Comparison of ENCODE assay signal across 13 mouse cellular contexts in the genomic region with DNA sequence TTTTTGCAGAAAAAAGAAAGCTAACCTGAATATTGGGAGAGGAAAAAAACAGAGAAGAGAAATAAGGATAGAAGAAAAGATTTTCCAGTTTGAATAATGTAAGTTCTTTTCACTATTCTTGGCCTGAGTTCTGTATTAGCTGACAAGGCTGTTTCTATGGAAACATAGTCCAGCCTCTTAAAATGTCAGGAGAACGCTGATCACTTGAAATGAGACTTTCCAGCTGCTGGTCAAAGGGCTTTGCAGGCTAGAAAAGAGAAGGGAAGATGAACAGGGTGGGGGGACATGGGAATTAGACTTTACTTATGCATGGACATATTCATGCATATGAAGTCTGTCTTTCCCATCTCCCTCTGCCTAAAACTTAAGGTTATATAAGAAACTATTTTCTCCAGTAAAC. TPM values are rescaled to one million over a fixed set of nuclear protein-coding genes. Genes with fewer than 3 reads are reported as not detected.
DNase-seq lines count a peak whose midpoint lies in the region; ATAC-seq and TF ChIP-seq lines count a peak whose summit lies in the region.
"Had no signal": no experiment of that assay in that cellular context is flagged by ENCODE, and none has a peak within 500 bp of the region (broad histone marks: within the 10 kb centered on the region; RNA-seq: fewer than 3 reads in every experiment).

No protein-coding gene starts in this region.

- H3K4me3 ChIP-seq in hindbrain, postnatal 0 days (ENCODE audit: low read length): no peak overlapping the region
- H3K4me3 ChIP-seq in hindbrain, embryonic 16.5 days (ENCODE audit: low read length): no peak overlapping the region
- no peak overlapping the region for H3K4me3 ChIP-seq in lung, postnatal 0 days (ENCODE audit: low read depth, low read length)
- no peak overlapping the region for H3K4me3 ChIP-seq in intestine, embryonic 15.5 days (replicated peaks)
- H3K4me3 ChIP-seq: embryonic facial prominence, embryonic 12.5 days; forebrain, embryonic 12.5 days had no signal

- no peaks in the 10 kb centered on the region for H3K27me3 ChIP-seq in hindbrain, postnatal 0 days (ENCODE audit: insufficient read depth, low read length)
- H3K27me3 ChIP-seq in hindbrain, embryonic 16.5 days (replicated peaks; ENCODE audit: control insufficient read depth, insufficient read depth, low read length): no peaks in the 10 kb centered on the region
- H3K27me3 ChIP-seq in lung, postnatal 0 days (replicated peaks; ENCODE audit: insufficient read depth, low read length): no peaks in the 10 kb centered on the region
- H3K27me3 ChIP-seq in intestine, embryonic 15.5 days (replicated peaks): no peaks in the 10 kb centered on the region
- H3K27me3 ChIP-seq: CH12.LX; embryonic facial prominence, embryonic 12.5 days; forebrain, embryonic 12.5 days had no signal

- H3K4me1 ChIP-seq in hindbrain, postnatal 0 days (ENCODE audit: insufficient read depth, low read length): no peaks in the 10 kb centered on the region
- 0 out of 2 replicates have a peak, but pooled peaks cover 2% of the 10 kb centered on the region for H3K4me1 ChIP-seq in hindbrain, embryonic 16.5 days (ENCODE audit: control insufficient read depth, insufficient read depth, low read depth, low read length)
- no peaks in the 10 kb centered on the region for H3K4me1 ChIP-seq in lung, postnatal 0 days (ENCODE audit: insufficient read depth, low read depth, low read length)
- 0 out of 2 replicates have a peak, but pooled peaks cover 3% of the 10 kb centered on the region for H3K4me1 ChIP-seq in intestine, embryonic 15.5 days (replicated peaks)
- H3K4me1 ChIP-seq: embryonic facial prominence, embryonic 12.5 days had no signal

- no peak for ATAC-seq in hindbrain, postnatal 0 days
- no peak for ATAC-seq in hindbrain, embryonic 16.5 days
- peak; percentile 52; the same call in 1 of the 2 replicates for ATAC-seq in lung, postnatal 0 days
- peak; percentile 79 for ATAC-seq in intestine, embryonic 15.5 days

- TF ChIP-seq EP300 in lung, postnatal 0 days (IDR thresholded peaks at IDR 0.05): no peak

- no peaks in the 10 kb centered on the region for H3K36me3 ChIP-seq in hindbrain, postnatal 0 days (ENCODE audit: insufficient read depth, low read length)
- H3K36me3 ChIP-seq in hindbrain, embryonic 16.5 days (ENCODE audit: control insufficient read depth, insufficient read depth, low read length): no peaks in the 10 kb centered on the region
- 0 out of 2 replicates have a peak, but pooled peaks cover 4% of the 10 kb centered on the region for H3K36me3 ChIP-seq in lung, postnatal 0 days (ENCODE audit: insufficient read depth, low read length)
- H3K36me3 ChIP-seq in intestine, embryonic 15.5 days: no peaks in the 10 kb centered on the region

- 14% methylated on average over 1 of the region's 1 CpGs for WGBS in hindbrain, postnatal 0 days
- WGBS in hindbrain, embryonic 16.5 days: 4% methylated on average over 1 of the region's 1 CpGs
- WGBS in lung, postnatal 0 days: 0% methylated on average over 1 of the region's 1 CpGs
- 20% methylated on average over 1 of the region's 1 CpGs for WGBS in intestine, embryonic 15.5 days

- no peaks in the 10 kb centered on the region for H3K9me3 ChIP-seq in hindbrain, postnatal 0 days (ENCODE audit: low read length)
- no peaks in the 10 kb centered on the region for H3K9me3 ChIP-seq in hindbrain, embryonic 16.5 days (ENCODE audit: control insufficient read depth, low read length)
- H3K9me3 ChIP-seq in lung, postnatal 0 days (ENCODE audit: low read length): no peaks in the 10 kb centered on the region
- no peaks in the 10 kb centered on the region for H3K9me3 ChIP-seq in intestine, embryonic 15.5 days
- H3K9me3 ChIP-seq: embryonic facial prominence, embryonic 12.5 days; forebrain, embryonic 12.5 days had no signal

- DNase-seq in hindbrain, postnatal 0 days (ENCODE audit: low spot score): peak; percentile 33
- peak; percentile 74 for DNase-seq in lung, postnatal 0 days (ENCODE audit: low spot score)
- DNase-seq in lung, postnatal 14 days: no peak
- peak; percentile 13 for DNase-seq in mesoderm, embryonic 11.5 days (ENCODE audit: low read depth, low spot score)
- no peak for DNase-seq in liver
- DNase-seq: adrenal gland, adult 8-10 months; gastrocnemius, postnatal 10 days had no signal

- H3K9ac ChIP-seq in hindbrain, postnatal 0 days (replicated peaks; ENCODE audit: low read length): no peak overlapping the region
- H3K9ac ChIP-seq in hindbrain, embryonic 16.5 days (ENCODE audit: low read depth, low read length): no peak overlapping the region
- H3K9ac ChIP-seq in lung, postnatal 0 days (replicated peaks; ENCODE audit: low read depth): no peak overlapping the region
- no peak overlapping the region for H3K9ac ChIP-seq in intestine, embryonic 15.5 days
- H3K9ac ChIP-seq: embryonic facial prominence, embryonic 12.5 days; forebrain, embryonic 12.5 days; liver, embryonic 14.5 days had no signal

- TF ChIP-seq CTCF in hindbrain, postnatal 0 days (IDR thresholded peaks at IDR 0.05; ENCODE audit: low read depth): no peak
- no peak for TF ChIP-seq CTCF in lung, postnatal 0 days (IDR thresholded peaks at IDR 0.05)

- H3K27ac ChIP-seq in hindbrain, postnatal 0 days: no peak overlapping the region
- H3K27ac ChIP-seq in hindbrain, embryonic 16.5 days (ENCODE audit: low read depth, low read length): no peak overlapping the region
- H3K27ac ChIP-seq in lung, postnatal 0 days (ENCODE audit: low read length): no peak overlapping the region
- H3K27ac ChIP-seq in intestine, embryonic 15.5 days: no peak overlapping the region
- H3K27ac ChIP-seq: embryonic facial prominence, embryonic 12.5 days; forebrain, embryonic 12.5 days; liver, embryonic 14.5 days had no signal

- H3K4me2 ChIP-seq in hindbrain, postnatal 0 days (ENCODE audit: low read depth, low read length): no peak overlapping the region
- H3K4me2 ChIP-seq in hindbrain, embryonic 16.5 days (ENCODE audit: low read length): no peak overlapping the region
- H3K4me2 ChIP-seq in lung, postnatal 0 days (replicated peaks; ENCODE audit: low read depth, low read length): no peak overlapping the region
- H3K4me2 ChIP-seq in intestine, embryonic 15.5 days (replicated peaks): no peak overlapping the region
- H3K4me2 ChIP-seq: embryonic facial prominence, embryonic 12.5 days; forebrain, embryonic 12.5 days had no signal

RNA-seq across cellular contexts. Expression of a gene that starts 45.5 kb away (rescaled TPM):
- 10.7 and 14.5 TPM in 2 replicates for total RNA-seq in hindbrain, postnatal 0 days (2014; rRNA removed)
- 12.7 and 13.4 TPM in 2 replicates for polyA plus RNA-seq in hindbrain, postnatal 0 days (2015; fragmentation: Nextera tagmentation; extraction: Ambion mirVana)
- 15.5 and 15.9 TPM in 2 replicates for polyA plus RNA-seq in hindbrain, embryonic 16.5 days (2015; fragmentation: Nextera tagmentation; extraction: Ambion mirVana)
- 26.9 and 36.0 TPM in 2 replicates for polyA plus RNA-seq in lung, postnatal 0 days (2015; fragmentation: Nextera tagmentation; extraction: Ambion mirVana)
- 21.5 and 25.3 TPM in 2 replicates for polyA plus RNA-seq in intestine, embryonic 15.5 days (2015; fragmentation: Nextera tagmentation; extraction: Ambion mirVana)

Comparison
In these comparisons a context has a peak if more than half of its experiments do, and no peak if none do; other contexts are left out.
1. DNase-seq: peak in hindbrain, postnatal 0 days (single experiment), lung, postnatal 0 days (single experiment) and mesoderm, embryonic 11.5 days (single experiment); none in lung, postnatal 14 days (single experiment) and liver (single experiment).
2. ATAC-seq: peak in lung, postnatal 0 days (single experiment) and intestine, embryonic 15.5 days (single experiment); none in hindbrain, postnatal 0 days (single experiment) and hindbrain, embryonic 16.5 days (single experiment).